Mouse (Mus musculus): ENCODE results near the gene Cog5. TPM values are rescaled to one million over a fixed set of nuclear protein-coding genes. Genes with fewer than 3 reads are reported as not detected.

Gene Cog5
- polyA plus RNA-seq (2014; fragmentation: Illumina TruSeq; extraction: RNeasy Lipid Tissue Mini Kit (QIAGEN cat#74804); ENCODE audit: low read depth, low replicate concordance), result 91.7 TPM

DNA sequence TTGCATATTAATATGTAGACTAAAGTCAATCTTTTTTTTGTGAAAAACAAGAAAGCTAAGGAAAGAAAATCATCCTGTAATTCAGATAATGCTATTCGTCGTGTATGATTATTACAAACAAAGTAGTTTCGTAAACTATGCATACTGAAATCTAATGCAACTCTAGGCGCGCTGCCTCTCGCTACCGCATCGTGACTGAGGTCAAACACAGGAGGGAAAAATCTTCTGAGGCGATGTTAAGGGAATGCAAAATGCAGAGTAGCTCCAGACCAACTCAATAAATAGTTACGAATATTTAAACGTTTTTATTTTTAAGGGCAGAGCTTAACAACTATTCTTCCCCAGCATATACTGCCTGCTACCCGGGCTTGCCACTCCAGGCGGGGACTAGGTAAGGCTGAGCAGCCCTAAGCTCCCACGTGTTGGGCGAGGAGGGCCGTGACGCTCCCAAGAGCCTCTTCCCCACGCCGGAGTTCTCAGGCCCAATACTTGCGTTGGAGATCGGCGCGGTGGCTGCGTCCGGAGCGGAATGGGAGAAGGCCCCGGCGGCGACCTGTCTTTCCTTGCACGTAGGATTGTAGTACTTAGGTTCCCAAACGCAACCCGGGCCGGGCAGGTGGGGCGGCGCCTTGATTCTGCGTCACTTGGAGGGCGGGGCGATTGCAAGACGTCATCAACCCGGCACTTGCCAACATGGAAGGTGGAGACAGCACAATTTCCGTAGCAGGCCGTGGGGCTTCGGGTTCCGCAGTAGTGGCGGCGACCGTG is at the start of gene Cog5, which contains the start of gene Dus4l:
TSS of gene Cog5 (plus strand) at position 673 of the 768 bp plus-strand sequence.
TSS of gene Dus4l (minus strand) at position 630 of the 768 bp plus-strand sequence.

DNA sequence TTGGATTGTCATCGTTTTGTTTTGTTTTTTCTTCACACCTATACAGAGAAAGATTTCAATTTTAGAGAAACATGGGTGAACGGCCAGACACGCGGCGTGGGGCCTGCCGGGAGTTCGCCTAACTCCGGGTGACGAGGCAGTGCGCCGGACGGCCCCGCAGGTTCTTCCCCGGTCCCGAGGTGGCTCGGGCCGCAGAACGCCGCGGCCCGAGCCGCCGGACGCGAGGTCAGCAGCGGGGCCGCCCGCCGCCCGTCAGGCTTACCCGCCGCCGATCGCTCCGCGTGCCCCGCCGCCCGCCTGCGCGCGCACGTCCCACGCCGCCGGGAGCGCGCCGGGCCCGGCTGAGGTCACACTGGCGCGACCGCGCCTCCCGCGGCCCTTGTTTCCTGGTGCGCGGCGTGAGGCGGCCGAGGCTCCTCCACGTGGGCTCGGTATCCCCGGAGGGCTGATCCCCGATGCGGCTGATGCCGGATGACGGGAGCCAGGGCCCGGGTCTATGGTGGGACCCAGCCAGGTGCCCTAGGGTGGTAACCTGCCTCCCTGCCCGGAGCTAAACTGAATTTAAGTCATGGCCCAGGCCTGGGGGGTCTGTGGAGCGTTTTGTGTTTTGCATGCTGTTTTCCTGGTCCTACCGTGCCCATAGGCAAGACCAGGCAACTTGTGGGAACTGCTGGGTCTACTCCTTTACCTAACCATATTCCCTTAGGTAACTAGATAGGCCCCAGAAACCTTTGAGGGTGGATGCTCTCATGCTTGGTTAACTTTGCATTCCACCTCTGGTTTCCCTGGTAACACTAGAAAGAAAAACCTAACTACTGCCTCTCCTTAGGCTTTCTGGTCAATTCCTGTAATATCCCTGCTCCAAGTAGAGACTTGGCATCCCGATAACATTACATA is 20.1 kb upstream of the Cog5 start, which contains the start of gene Bcap29:
TSS of gene Bcap29 (minus strand) at position 316 of the 897 bp plus-strand sequence.

DNA sequence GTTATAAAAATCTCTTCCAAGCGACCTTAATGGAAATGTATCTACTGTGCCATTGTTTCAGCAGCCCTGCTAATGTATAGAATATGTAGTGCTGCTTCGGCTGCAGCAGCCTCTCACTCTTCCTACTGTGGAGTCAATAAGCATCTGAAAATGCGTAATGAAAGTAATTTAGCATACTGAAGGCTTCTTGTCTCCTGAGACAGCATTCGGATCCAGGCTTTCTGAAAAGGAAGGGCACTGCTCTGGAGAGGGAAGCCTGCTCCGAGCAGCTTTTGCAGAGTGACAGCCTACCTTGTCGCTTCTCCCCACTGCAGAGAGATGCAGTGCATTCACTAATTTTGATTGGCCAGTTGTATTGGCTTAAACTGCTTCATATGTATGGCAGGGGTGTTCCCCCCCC is 58.9 kb downstream of the Cog5 start, which contains the start of gene Gpr22:
TSS of gene Gpr22 (minus strand) at position 348 of the 400 bp plus-strand sequence.

GRCm38 (mm10) chr12:31949759-31950658 is 295.3 kb downstream of the Cog5 start, which contains the start of gene Hbp1:
Gene Hbp1, minus strand, starts transcription at chr12:31950535.

Other genes with a start within 250 kb of the Cog5 start
- gene Cbll1, start 155.3 kb upstream of the Cog5 start, polyA plus RNA-seq (2014; fragmentation: Illumina TruSeq; extraction: RNeasy Lipid Tissue Mini Kit (QIAGEN cat#74804); ENCODE audit: low read depth, low replicate concordance), result 37.6 TPM
- gene Slc26a4, start 94.9 kb upstream of the Cog5 start, polyA plus RNA-seq (2014; fragmentation: Illumina TruSeq; extraction: RNeasy Lipid Tissue Mini Kit (QIAGEN cat#74804); ENCODE audit: low read depth, low replicate concordance), result 4.3 TPM
- 147 TPM for gene Bcap29, start 20.2 kb upstream of the Cog5 start, polyA plus RNA-seq (2014; fragmentation: Illumina TruSeq; extraction: RNeasy Lipid Tissue Mini Kit (QIAGEN cat#74804); ENCODE audit: low read depth, low replicate concordance)
- 13.2 TPM for gene Dus4l, start within 50 bp of the Cog5 start, polyA plus RNA-seq (2014; fragmentation: Illumina TruSeq; extraction: RNeasy Lipid Tissue Mini Kit (QIAGEN cat#74804); ENCODE audit: low read depth, low replicate concordance)
- 38.0 TPM for gene Gpr22, start 59.1 kb downstream of the Cog5 start, polyA plus RNA-seq (2014; fragmentation: Illumina TruSeq; extraction: RNeasy Lipid Tissue Mini Kit (QIAGEN cat#74804); ENCODE audit: low read depth, low replicate concordance)